Mouse (Mus musculus) cerebellum, postnatal 36 days (tissue): ENCODE results near the gene Pik3cb.

ENCODE experiments used
- DNase-seq, 2 experiments: peaks; one replicate each; pipeline ENCODE4 v3.0.0; 2021 to 2022; ENCODE audit warnings: mixed read lengths in 2 of 2

Gene Pik3cb

DNA sequence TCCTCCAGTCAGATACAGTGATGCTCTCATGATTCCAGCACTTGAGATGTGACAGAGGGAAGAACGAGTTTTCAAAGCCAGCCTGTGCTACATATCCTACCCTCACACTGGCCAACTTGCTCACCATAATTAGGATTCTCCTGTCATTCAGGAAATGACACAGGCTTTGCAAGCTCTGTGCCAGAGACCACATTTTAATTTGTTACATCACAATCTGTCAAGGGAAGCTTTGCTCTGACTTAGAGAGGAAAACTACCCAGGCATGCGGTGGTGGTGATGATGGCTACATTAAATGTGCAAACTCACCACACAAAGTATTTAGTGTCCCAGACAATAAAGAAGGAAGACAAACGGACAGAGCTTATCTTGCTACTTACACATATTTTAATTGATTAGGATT is 59.1 kb downstream of the Pik3cb start:
- DNase-seq, result no peak

DNA sequence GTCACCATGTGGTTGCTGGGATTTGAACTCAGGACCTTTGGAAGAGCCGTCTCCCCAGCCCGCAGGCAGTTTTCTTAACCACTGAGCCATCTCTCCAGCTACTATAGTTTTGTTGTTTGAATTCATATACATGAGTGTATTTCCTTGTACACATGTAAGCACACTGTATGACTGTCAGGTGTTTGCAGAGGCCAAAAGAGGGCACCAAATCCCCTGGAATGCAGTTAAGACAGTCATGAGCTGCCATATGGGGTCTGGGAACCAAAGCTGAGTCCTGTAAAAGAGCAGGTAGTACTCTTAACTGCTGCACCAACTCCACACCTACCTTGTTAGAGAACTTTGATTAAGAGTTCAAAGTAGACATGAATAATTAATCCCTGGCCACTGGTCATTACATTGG is 59.8 kb downstream of the Pik3cb start:
- no peak for DNase-seq

DNA sequence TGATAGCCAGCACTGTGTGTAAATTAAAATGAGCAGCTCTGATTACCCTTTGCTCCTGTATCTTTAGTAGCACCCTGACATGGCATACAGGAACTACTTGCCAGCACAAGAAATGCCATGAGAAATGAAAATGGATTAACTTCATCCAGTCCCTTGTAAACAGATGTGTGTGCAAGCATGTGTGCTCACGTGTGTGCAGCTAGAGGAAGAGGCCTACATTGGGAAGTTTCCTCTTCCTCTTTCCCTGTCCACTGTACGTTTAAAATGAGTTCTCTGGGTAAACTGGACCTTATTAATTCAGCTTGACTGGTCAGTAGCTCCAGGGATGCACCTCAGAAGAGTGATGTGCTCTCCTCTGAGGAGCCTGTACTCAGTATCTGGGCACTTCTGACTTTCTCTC is 66.0 kb downstream of the Pik3cb start:
- DNase-seq, result no peak

DNA sequence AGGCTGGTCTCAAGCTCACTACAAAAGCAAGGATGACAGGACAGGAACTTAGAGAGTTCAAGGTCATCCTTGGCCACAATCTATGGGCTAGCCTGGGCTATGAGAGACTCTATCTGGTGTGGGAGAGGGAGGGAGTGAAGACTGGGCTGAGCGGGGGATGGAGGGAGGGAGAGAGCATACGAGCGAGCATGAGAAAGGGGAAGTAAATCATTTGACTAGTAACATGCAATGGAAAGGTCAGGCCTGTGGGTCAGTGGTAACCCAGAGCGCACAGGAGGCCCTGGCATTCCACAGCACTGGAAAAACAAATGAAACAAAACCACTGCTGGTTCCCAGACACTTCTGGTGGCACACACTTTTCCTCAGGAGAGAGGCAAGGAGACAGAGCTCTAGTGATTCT is 67.9 kb downstream of the Pik3cb start:
- DNase-seq, result no peak

DNA sequence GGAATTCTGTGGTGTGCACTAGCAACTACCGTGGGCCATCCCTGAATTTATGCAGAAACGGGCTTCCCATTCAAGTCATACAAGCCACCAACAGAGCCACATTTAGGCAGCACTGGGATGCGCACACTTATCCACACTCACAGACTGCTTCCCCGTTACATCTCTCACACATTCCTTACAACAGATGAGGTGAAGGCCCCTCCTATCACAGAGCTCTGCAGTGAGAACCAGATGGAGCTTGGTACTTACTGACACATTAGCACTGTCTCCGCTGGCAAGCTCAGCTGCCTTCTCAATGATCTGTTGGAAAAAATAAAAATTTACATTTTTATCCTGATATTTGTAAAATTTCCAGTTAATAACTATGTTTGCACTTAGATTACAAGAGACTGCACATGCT is 75.1 kb downstream of the Pik3cb start:
- no peak for DNase-seq

DNA sequence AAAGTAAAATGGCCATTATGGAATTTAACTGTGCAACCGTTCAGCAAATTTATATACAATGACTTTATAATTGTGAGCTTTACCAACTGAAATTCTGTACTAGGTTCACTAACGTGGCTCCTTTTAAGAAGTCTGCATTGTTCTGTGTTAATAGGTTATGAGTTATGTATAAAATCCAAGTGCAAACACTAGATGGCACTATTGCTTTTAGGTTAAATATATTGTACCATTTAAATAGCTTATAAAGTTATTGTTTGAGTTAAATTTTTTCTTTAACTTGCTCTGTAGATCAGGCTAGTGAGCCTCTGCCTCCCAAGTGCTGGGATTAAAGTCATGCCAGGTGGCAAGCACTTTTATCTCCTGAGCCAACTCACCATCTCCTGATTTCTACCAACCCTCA is 76.2 kb downstream of the Pik3cb start:
- no peak for DNase-seq

DNA sequence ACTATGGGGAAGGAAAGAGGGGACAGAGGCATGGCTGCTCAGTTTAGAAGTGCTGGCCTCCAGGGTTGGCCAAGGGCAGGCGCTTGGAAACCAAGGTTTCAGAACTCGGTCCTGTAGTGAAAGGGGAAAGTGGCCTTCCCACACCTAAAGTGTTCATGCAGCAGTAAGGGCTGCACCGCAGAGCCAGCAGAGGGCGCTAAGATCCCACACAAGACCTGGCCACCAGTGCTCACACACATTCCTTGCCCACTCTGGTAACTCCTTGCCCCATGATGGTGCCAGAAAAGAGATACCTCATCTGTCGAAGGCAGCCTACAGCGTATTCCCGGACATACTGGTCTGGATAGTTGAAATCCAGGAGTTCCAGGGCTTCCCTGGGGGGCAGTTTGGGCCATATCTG is 77.9 kb downstream of the Pik3cb start:
- DNase-seq, result peak; percentile 77 to 81

DNA sequence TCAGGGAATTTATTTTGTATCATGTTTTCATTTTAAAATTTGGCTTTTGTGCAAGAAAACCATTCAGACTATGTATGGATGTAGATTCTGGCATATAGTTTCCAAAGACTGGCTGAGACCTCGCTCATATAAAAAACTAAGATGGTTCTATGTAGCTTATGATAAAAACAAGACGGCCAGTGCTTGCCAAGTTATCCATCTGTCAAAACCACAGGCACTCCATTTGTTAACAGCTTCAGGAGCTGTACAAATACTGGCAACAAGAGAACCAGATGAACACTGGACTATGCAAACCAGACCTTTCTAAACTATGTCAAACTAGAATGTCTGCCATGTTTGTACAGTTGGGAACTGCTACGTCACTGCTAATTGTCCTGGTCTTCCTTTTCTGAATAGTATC is 82.7 kb downstream of the Pik3cb start:
- peak in 1 of 2 experiments; percentile 35 for DNase-seq

DNA sequence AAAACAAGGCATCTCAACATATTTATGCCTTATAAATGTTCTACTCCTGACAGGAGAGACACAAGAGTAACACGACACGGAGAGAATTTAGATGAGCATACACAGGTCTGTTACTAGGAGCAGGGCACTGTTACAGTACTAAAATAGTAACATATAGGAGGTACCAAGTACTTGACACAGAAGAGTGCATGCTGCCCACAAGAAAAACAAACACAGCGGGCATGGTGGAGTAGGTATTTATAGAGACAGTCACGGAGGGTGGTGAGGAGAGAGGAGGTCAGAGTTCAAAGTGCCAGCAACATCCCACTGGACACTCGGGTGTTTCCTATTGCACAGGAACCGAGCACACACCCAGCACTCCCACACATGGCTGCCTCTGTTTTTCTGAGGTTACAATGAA is 90.7 kb downstream of the Pik3cb start:
- DNase-seq, result no peak

DNA sequence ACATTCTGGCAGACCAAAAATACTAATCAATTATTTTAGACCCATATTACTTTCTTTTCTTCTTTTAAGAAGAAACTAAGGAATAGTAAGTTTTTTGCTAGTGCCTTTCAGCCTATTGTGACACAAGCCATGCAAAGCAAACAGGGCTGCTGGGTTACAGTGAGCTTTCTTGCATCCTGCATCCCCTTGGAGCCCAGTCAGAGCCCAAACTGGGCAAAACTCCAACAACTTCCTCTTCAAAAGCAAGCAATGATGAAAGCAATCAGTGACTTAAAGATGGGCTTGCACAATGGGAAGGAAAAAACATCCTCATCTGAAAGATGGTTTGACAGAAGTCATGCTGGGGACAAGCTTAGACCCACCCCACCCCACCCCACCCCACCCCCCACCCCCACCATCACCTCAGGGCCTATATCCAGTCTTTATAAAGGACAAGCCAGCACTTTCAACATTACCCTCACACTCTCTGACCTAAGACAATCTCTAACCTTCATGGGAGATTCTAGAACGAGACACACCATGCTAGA is 91.6 kb downstream of the Pik3cb start:
- DNase-seq, result no peak

DNA sequence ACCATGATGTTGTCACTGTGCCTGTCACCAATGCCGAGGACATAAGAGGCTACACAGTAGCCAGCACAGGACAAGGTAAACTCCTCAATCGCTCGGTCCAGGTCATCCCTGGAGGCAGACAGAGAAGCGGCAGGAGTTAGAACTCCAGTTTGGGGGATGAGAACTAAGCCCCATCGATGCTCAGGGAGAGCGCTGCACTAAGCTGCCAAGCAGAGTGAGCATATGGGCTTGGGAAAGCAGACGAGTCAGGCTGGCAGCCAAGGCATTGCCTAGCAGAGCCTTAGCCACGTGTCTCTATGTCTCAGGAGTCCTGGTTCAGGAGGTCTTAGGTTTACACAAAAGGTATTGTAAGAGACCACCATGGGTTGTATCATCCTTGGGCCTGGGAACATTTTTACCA is 95.7 kb downstream of the Pik3cb start:
- peak; percentile 54 to 67 for DNase-seq

DNA sequence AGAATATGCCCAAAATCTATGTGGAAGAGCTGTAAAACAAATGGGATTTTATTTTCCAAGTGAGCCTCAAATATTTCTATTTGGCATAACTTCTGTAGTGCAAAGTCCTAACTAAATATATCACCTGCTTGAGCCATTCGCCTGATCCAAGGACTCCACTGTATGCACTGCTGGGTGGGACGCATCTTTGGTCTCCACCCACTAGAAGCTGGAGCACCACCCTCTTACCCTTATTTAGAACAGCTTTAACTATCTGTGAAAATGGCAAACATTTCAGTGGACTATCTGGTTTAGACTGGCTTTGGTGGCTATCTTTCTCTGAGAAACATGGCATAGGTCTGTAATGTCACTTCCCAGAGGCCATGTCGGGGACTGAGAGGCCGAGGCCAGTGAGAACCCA is 97.8 kb downstream of the Pik3cb start:
- DNase-seq, result no peak

DNA sequence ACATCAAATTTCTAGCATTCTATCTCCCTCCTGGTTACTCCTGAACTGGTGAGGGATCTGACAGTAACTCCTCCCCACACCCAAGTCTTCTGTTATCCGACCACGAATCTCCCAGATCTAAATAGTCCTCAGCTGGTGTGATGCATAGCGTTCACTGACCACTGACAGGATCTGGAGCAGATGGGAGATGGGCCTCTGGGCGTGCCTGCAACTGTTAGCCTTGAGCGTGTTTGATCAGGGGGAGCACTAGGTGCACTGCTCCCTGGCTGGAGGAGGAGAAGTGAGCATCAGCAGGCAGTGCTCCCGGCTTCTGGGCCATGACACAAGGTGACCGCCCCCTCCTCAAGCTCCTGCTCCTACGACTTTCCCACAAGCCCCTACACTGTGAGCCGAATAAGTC is 98.4 kb downstream of the Pik3cb start:
- DNase-seq, result no peak

DNA sequence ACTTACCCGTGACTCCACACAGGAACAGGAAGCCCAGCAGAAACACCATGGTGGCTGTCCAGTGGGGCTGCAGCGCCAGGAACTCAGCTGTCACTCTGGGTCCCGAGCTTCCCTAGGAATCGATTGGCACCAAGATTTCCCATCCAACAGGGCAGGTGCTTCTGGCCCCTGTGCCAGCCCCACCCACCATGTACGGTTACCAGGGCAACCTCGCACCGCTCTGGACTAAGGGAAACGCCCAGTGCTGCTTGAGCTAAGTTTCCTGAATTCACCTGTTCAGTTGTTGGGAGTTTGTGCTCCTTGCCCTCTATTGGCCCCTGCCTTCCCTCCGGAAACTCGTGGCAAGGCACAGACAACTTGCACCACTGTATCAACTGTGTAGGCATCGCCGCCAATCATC is 104.8 kb downstream of the Pik3cb start, which contains the start of gene Gm1123:
Gm1123 (minus strand) TSS at position 141 of the 400 bp plus-strand sequence.
- no peak for DNase-seq

DNA sequence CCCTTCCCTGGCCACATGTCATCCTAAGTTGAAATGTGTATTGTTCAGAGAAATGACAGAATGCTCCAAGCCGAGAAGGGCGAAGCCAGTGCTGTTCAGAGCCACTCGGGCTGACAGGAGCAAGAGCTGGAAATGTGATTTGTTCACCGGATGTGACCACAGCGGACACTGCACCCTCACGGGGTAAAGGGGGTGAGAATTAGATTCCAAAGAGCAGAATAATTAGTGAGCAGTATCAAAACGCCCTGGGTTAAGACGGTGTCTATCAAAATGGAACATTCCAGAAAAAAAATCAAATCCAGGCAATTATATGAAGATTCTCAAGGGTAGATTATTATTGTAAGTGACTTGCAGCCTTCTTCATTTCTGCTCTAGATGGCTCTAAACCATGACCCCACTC is 106.3 kb downstream of the Pik3cb start:
- DNase-seq, result no peak

DNA sequence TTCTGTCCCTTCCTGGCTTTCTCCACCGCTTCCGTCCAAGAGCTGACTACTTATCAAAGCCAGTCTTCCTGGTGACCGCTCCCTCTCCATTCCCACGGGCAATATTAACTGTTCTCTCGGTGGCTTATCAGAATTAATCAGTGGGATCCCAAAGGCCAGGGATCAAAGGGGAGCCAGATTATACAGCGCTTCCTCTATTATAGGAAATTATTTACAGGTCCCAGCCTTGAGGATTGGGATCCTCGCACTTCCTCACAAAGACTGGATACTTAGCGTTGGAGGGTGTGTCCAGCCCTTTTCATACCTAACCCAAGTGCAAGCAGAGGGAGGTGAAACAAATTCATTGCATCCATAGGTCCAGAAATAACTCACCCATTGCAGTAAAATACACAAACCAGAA is 108.4 kb downstream of the Pik3cb start:
- no peak for DNase-seq

DNA sequence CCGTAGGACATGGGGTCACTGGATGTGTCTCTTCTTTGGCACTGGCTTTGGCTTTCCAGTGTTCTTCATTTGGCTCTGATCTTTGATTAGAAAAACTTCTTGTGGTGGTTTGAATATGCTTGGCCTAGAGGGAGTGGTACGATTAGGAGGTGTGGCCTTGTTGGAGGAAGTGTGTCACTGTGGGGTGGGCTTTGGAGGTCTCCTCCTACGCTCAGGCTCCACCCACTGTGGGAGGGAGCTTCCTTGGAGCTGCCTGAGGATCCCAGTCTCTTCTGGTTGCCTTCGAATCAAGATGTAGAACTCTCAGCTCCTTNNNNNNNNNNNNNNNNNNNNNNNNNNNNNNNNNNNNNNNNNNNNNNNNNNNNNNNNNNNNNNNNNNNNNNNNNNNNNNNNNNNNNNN is 118.7 kb downstream of the Pik3cb start:
- no peak for DNase-seq

DNA sequence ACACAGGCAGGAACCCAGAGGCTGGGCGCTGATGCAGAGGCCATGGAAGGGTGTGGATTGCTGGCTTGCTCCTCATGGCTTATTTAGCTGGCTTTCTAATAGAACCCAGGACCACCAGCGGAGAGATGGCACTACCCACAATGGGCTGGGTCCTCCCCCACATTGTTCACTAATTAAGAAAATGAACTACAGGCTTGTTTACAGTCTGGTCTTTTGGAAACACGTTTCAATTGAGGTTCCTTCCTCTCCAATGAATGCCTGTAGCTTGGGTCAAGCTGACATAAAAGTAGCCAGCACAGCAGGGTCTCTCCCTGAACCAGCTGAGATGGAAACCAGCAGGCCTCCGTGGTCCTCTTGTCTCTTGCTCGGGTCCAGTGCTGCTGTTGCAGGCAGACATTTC is 119.3 kb downstream of the Pik3cb start:
- no peak for DNase-seq

DNA sequence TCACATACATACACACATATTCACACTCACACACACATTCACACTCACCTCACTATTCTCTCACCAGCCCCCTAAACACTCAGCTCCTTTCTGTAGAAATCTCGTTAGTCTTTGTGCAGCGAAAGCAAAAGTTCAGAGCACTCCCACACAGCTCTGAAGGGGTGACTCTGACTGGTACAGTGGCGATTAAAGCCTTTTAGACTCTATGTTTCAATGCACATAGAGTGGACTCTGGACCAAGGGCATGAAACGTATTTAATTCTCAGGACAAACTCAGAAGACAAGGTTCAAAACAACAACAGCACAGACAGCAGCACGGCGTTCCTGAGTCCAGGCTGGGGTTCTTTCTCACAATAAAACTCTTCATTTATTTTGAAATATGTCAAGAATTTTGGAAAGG is 122.7 kb downstream of the Pik3cb start:
- DNase-seq, result no peak

DNA sequence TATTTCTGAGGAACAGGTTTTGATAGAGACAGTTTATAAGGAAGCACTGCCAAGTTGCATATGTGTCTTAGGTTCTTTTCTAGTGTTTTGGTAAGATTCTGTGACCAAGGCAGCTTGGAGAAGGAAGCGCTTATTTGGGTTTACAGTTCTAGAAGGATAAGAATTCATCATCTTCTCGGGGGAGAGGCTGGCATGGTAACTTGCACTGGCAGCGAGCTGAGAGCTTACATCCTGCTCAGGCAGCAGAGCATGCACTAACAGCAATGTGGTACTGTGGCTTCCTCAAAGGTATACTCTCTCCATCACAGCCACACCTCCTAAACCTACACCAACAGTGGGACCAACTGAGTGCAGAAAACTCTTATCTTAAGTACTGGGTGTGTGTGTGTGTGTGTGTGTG is 123.7 kb downstream of the Pik3cb start:
- no peak for DNase-seq

DNA sequence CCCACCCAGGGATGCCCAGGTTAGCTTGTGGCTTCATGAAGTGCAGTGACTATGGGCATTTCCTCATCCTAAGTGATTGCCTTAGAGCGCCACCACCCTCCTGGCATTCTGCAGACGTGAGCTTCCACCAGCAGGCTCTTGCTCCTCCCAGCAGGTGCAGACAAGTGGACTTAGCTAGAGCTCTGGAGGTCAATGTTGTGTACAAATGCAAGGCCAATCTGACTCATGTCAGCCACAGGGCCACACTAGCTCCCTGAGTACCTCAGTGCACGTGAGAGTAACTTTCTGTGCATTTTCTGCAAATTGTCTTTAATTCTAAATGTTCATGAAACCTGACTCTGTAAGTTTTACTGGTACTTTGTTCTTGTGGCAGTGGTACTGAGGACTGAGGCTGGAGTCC is 124.1 kb downstream of the Pik3cb start:
- DNase-seq, result no peak

DNA sequence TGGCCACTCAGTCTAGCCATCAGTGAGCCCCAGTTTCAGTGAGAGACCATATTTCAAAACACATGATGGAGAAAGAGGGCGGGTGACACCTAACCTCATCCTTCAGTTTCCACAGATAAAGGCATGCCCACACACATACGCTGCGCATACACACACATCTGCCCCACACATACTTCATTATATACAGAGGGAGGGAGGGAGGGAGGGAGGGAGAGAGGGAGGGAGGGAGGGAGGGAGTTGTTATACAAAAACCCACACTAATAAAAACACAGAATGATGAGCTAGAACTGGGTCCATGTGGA is 130.6 kb downstream of the Pik3cb start:
- no peak for DNase-seq

DNA sequence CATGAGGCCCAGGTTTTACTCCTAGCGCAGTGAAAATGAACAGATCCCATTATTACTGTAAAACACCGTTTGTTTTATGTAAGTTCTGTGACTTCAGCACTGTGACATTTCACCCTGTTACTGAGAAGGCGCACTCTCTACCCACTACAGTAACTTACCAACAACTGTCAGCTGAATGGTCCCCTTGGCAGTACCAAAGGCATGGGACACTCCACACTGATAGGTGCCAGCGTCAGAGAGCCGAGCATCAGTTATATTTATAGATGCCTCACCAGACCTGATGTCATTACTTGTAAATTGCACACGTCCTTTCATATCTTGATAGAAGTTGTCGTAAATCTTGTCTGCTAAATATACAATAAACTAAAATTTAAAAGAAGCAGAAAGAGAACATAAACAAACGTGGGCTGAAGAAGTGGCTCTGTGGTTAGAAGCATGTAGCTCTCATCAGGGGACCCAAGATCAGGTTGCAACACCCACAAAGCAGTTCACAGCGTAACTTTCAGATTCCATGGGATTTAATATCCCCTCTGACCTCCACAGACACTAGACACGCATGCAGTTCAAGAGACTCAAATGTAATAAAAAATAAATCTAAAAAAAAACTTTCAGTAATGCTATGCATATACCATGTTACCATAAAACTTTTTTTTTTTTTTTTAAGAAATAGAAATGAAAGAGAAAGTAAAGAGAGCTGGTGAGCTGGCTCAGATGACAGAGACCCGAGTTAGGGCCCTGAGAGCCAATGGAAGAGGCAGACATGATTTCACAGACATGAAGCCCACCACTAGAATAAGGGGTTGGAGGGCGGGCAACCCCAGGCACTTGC is 131.1 kb downstream of the Pik3cb start:
- no peak for DNase-seq

DNA sequence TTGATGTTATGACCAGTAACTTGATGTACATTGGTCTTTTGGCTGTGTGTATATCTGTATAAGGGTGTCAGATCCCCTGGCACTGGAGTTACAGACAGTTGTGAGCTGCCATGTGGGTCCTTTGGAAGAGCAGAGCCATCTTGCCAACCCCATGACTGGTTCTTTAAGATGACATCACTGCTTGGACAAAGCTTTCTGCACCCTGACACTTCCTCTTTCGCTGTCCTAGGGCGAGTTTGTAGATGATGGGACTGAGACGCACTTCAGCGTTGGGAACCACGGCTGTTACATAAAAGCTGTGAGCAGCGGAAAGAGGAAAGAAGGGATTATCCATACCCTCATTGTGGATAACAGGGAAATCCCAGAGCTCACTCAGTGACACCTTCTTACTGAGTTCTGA is 139.1 kb downstream of the Pik3cb start:
- no peak for DNase-seq

DNA sequence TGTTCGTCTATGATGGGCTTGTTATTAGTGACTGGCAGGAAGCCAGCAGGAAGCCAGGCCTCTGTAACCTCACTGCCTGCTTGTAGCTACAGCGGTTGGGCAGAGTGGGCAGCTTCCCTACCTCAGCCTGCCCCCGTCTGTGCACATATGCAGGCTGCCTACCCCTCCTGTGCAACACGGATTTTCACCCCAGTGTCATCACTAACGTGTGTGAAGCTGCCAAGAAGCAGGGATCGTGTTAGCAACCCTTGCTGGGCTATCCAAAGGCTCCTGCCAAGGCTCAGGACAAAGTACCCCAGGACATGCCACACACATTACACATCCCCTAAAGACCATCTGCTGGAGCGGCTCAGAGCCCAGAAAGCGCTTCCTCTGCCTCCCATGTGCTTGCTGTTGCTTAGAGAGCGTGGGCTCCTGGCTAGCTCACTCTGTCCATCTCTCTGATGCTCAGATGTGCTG is 140.5 kb downstream of the Pik3cb start:
- peak; percentile 76 to 78 for DNase-seq
